Mouse (Mus musculus) embryonic fibroblast, embryonic 13.5 days (primary cell): ENCODE measurements around the gene Mta1.

Experiments
- CTCF ChIP-seq: IDR thresholded peaks from 2 replicates; pipeline ENCODE4 v1.5.1; 2011; ENCODE audit warnings: mild to moderate bottlenecking, control low read depth, low read length, moderate library complexity, borderline replicate concordance; ENCODE audit not compliant: insufficient read depth
- POLR2A ChIP-seq: IDR thresholded peaks from 2 replicates; pipeline ENCODE4 v1.6.1; 2011; ENCODE audit warnings: low read depth, mild to moderate bottlenecking, control low read depth, low read length, moderate library complexity

- no peak for TF ChIP-seq CTCF
- TF ChIP-seq POLR2A = no peak
Measured at GRCm38 (mm10) chr12:113071321-113071720, 26.8 kb upstream of the Mta1 start.
